26 mouse cellular contexts compared by ENCODE assay signal in genomic region chr7:111015731-111016130, GRCm38 (mm10).
"Had no signal": no experiment of that assay in that cellular context is flagged by ENCODE, and none has a peak within 500 bp of the region (broad histone marks: within the 10 kb centered on the region; RNA-seq: fewer than 3 reads in every experiment).

No protein-coding gene starts in this region.

- DNase-seq: gastrocnemius, adult 2 months; gastrocnemius, postnatal 10 days; gastrocnemius, postnatal 36 days; heart, adult 18-20 months; heart, postnatal 14 days; heart, postnatal 36 days; kidney, adult 11 months; kidney, adult 2 months; kidney, adult 9 months; kidney, postnatal 14 days; kidney, postnatal 36 days; layer of hippocampus, adult 9-11 months; layer of hippocampus, postnatal 36 days; left cerebral cortex, postnatal 4 days had no signal

- H3K4me1 ChIP-seq: heart, embryonic 15.5 days; hindbrain, embryonic 13.5 days; hindbrain, embryonic 15.5 days; limb, embryonic 13.5 days; limb, embryonic 15.5 days had no signal

- H3K27me3 ChIP-seq: heart, embryonic 13.5 days; heart, embryonic 15.5 days; hindbrain, embryonic 13.5 days; hindbrain, embryonic 15.5 days; kidney, embryonic 15.5 days; limb, embryonic 13.5 days; limb, embryonic 15.5 days had no signal

- H3K36me3 ChIP-seq: heart, embryonic 13.5 days; heart, embryonic 15.5 days; hindbrain, embryonic 13.5 days; hindbrain, embryonic 15.5 days; kidney, embryonic 15.5 days; limb, embryonic 13.5 days; limb, embryonic 15.5 days; liver, embryonic 12.5 days had no signal

- H3K4me3 ChIP-seq: gastrocnemius, adult 2 months; heart, embryonic 13.5 days; heart, embryonic 15.5 days; hindbrain, embryonic 13.5 days; hindbrain, embryonic 15.5 days; kidney, embryonic 15.5 days; limb, embryonic 13.5 days; limb, embryonic 15.5 days; liver, embryonic 12.5 days had no signal

- H3K9me3 ChIP-seq: heart, embryonic 13.5 days; heart, embryonic 15.5 days; hindbrain, embryonic 13.5 days; hindbrain, embryonic 15.5 days; kidney, embryonic 15.5 days; limb, embryonic 13.5 days; limb, embryonic 15.5 days; liver, embryonic 12.5 days had no signal

- H3K27ac ChIP-seq: gastrocnemius, adult 2 months; heart, embryonic 13.5 days; heart, embryonic 15.5 days; hindbrain, embryonic 13.5 days; hindbrain, embryonic 15.5 days; hindbrain, postnatal 0 days; kidney, embryonic 15.5 days; kidney, postnatal 0 days; limb, embryonic 13.5 days; limb, embryonic 15.5 days; liver, embryonic 12.5 days; liver, embryonic 14.5 days had no signal

- H3K4me2 ChIP-seq: heart, embryonic 11.5 days; heart, embryonic 13.5 days; heart, embryonic 15.5 days; hindbrain, embryonic 13.5 days; hindbrain, embryonic 15.5 days; kidney, embryonic 15.5 days; limb, embryonic 13.5 days; limb, embryonic 15.5 days; liver, embryonic 12.5 days had no signal

- H3K9ac ChIP-seq: heart, embryonic 13.5 days; heart, embryonic 15.5 days; hindbrain, embryonic 13.5 days; hindbrain, embryonic 15.5 days; kidney, embryonic 15.5 days; limb, embryonic 13.5 days; limb, embryonic 15.5 days; liver, embryonic 12.5 days; liver, embryonic 14.5 days had no signal
